Mouse (Mus musculus) intestine, postnatal 0 days (tissue): ENCODE data around the gene Clic3. TPM values are rescaled to one million over a fixed set of nuclear protein-coding genes. Genes with fewer than 3 reads are reported as not detected.
A peak's percentile ranks its signal among the peaks of the same experiment; 100 is the strongest.

ENCODE experiments used
- ATAC-seq: fragments of 200-750 bp; cut with Nextera tagmentation; 2 replicates; pipeline ENCODE4 v1.8.0; 2017; ENCODE audit warnings: mild to moderate bottlenecking, moderate TSS enrichment, moderate library complexity
- H3K27ac ChIP-seq: fragments of 300-500 bp; sonication (generic); 2 replicates; pipeline ENCODE4 v1.5.1; 2014; ENCODE audit warnings: mild to moderate bottlenecking, low read depth, low read length, moderate library complexity
- H3K27me3 ChIP-seq: fragments of 300-500 bp; sonication (generic); replicated peaks from 2 replicates; pipeline ENCODE4 v1.6.1; 2014; ENCODE audit warnings: low read length, mixed read lengths; ENCODE audit not compliant: control insufficient read depth, insufficient read depth
- H3K36me3 ChIP-seq: fragments of 300-500 bp; sonication (generic); 2 replicates; pipeline ENCODE4 v1.6.1; 2014; ENCODE audit warnings: mild to moderate bottlenecking, moderate library complexity; ENCODE audit not compliant: control insufficient read depth, insufficient read depth
- H3K4me1 ChIP-seq: fragments of 300-500 bp; sonication (generic); replicated peaks from 2 replicates; pipeline ENCODE4 v1.6.1; 2014; ENCODE audit warnings: antibody characterized with exemption, low read length, mixed read lengths; ENCODE audit not compliant: control insufficient read depth, insufficient read depth
- H3K4me2 ChIP-seq: fragments of 300-500 bp; sonication (generic); replicated peaks from 2 replicates; pipeline ENCODE4 v1.6.1; 2014; ENCODE audit warnings: low read depth, mild to moderate bottlenecking, moderate library complexity
- H3K4me3 ChIP-seq: fragments of 300-500 bp; sonication (generic); 2 replicates; pipeline ENCODE4 v1.5.1; 2014; ENCODE audit warnings: low read depth, low read length
- H3K9ac ChIP-seq: fragments of 300-500 bp; sonication (generic); 2 replicates; pipeline ENCODE4 v1.6.1; 2014; ENCODE audit warnings: mild to moderate bottlenecking, low read depth, low read length
- H3K9me3 ChIP-seq: fragments of 300-500 bp; sonication (generic); 2 replicates; pipeline ENCODE4 v1.6.1; 2016; ENCODE audit warnings: mixed run types; ENCODE audit not compliant: control insufficient read depth
- CTCF ChIP-seq: sonication (generic); IDR thresholded peaks from 2 replicates; pipeline ENCODE4 v1.5.1; 2016; ENCODE audit warnings: low read depth, mild to moderate bottlenecking, control low read depth, antibody characterized with exemption, moderate library complexity
- WGBS: fragments of 180-500 bp; shearing (Covaris S2); extraction: QIAGEN DNeasy Blood & Tissue Kit; methylation state at CpG from one replicate; pipeline ENCODE4 v1.1.7; 2014; 5-methylcytosine and 5-hydroxymethylcytosine counted together
- polyA plus RNA-seq: library from polyadenylated mRNA; unstranded; fragments of >200 nt; fragmentation: Nextera tagmentation; extraction: Ambion mirVana; gene quantifications from 2 replicates; pipeline ENCODE4 v1.2.1, GENCODE M21; 2015

The Clic3 gene
- polyA plus RNA-seq, 1 experiment from 2014 or later = 2.8 TPM

DNA sequence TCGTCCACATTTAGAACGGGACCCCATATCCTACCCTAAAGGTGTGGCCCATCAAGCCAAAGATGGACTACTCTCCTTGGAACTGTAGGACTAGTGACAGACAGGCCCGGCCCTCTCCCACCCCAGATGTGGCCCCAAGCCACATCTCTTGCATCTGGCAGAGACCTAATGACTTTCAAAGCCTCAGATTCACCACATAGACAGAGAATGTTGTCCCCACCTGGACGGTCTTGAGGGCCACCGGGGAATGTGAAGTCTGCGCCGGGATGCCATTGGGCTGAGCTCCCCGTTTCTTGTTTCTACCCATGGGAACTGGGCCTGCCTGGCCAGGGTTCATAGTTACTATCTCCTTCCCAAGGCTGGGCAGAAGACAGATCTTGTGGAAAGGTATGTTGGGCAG, 20.9 kb downstream of the Clic3 start:
- WGBS = 88% methylated on average over 8 of the region's 8 CpGs
- H3K27me3 ChIP-seq = no peaks in the 10 kb centered on the region
- no peaks in the 10 kb centered on the region for H3K4me1 ChIP-seq
- H3K9ac ChIP-seq = no peak overlapping the region
- H3K36me3 ChIP-seq = no peaks in the 10 kb centered on the region
- H3K4me2 ChIP-seq = no peak overlapping the region
- no peak overlapping the region for H3K4me3 ChIP-seq
- no peak for ATAC-seq
- TF ChIP-seq CTCF = no peak
- H3K9me3 ChIP-seq = no peaks in the 10 kb centered on the region
- no peak overlapping the region for H3K27ac ChIP-seq

DNA sequence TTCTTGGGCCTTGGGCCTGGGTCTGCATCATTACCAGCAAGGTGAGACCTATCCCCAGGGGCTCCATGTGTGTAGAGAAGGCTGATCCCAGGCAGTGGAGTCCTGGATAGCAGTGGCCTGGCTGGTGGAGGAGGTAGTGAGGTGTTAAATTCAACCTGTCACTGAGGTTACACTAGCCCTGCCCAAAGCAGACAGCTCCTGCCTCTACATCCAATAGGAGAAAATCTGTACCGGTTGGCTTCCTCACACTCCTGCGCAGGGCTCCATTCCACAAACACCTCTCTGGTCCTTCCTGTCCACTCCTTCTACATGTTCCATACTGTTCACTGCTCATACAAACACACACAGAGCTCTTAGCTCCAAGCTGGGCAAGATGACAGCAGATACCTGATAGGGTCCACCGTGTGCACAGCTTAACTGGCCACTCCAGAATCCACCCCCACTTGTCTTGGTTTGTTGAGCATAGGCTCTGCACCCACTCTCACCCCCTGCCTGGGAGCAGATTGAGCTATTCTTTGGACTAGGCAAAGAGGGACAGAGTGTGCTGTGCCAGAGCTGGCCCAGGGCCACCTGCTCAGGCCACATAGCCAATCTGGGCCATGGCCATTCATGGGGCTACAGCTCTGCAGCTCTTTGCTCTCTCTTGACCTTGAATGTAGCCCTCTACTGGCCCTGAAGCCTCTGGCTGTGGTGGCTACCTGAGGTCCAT, 21.5 kb downstream of the Clic3 start:
- TF ChIP-seq CTCF = no peak
- no peak for ATAC-seq
- no peaks in the 10 kb centered on the region for H3K4me1 ChIP-seq
- no peaks in the 10 kb centered on the region for H3K27me3 ChIP-seq
- no peak overlapping the region for H3K27ac ChIP-seq
- no peaks in the 10 kb centered on the region for H3K9me3 ChIP-seq
- no peak overlapping the region for H3K9ac ChIP-seq
- H3K4me3 ChIP-seq = no peak overlapping the region
- no peaks in the 10 kb centered on the region for H3K36me3 ChIP-seq
- no peak overlapping the region for H3K4me2 ChIP-seq
- WGBS = 89% methylated on average over 3 of the region's 3 CpGs

DNA sequence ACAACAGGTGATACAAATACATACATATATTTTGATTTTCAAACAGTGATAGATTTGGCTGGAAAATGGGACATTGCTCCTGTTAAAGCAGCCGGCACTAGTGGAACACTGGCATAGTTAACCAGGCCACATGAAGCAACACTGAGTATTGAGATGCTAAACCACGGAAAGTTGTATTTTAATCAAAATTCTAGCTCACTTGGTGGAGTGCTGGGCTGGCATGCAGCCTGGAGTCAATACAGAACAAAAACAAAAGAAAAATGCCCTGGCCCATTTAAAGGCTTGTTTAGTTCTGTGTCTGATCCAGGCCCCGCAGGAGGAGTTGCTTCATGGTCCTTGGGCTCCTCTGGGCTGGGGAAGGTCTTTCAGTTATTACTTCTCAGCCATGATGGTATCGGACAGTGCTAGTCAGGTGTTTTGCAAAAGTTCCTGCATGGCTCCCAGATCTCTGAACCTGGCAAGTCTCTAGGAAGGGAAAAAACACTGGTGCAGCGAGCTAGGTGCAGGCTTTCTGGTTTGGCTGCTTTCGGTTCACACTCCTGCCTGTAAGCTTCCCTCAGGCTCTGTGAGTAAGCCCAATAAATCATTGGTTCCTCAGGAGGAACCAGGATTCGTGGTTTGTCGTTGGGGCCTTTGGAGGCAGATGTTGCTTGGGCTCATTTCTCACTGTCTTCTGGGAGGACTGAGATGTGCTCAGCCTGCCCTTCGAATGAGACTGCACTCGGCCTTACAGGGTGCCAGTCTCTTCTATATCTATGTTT, 23.1 kb downstream of the Clic3 start:
- TF ChIP-seq CTCF = no peak
- Histone ChIP-seq H3K4me2 (0 out of 2 replicates have a peak overlapping the region, but pooled peaks have one; percentile 13), H3K4me3 (no peak overlapping the region), H3K36me3 (no peaks in the 10 kb centered on the region), H3K27ac (0 out of 2 replicates have a peak overlapping the region, but pooled peaks have one; percentile 28), H3K4me1 (no peaks in the 10 kb centered on the region), H3K27me3 (no peaks in the 10 kb centered on the region), H3K9me3 (no peaks in the 10 kb centered on the region), H3K9ac (no peak overlapping the region)
- 0 out of 2 replicates have a peak, but pooled peaks have one; percentile 19 for ATAC-seq
- 46% methylated on average over 10 of the region's 10 CpGs for WGBS

DNA sequence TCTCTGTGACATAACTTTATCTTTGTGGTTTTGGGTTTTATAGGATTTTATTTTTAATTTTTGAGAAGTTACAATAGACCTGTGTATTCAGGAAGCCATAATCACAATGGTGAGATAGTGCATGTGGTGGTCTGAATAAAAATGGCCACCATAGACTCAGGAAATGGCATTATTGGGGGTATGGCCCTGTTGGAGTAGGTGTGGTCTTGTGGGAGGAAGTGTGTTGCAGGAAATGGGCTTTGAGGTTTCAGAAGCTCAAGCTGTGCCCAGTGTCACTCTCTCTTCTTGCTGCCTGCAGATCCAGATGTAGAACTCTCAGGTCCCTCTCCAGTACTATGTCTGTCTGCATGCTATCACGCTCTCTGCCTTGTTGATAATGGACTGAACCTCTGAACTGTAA, 23.9 kb downstream of the Clic3 start:
- no peak overlapping the region for H3K4me2 ChIP-seq
- WGBS = 78% methylated on average over 1 of the region's 1 CpGs
- H3K4me3 ChIP-seq = no peak overlapping the region
- no peaks in the 10 kb centered on the region for H3K27me3 ChIP-seq
- H3K9me3 ChIP-seq = no peaks in the 10 kb centered on the region
- no peaks in the 10 kb centered on the region for H3K36me3 ChIP-seq
- H3K9ac ChIP-seq = no peak overlapping the region
- no peak for ATAC-seq
- H3K27ac ChIP-seq = 0 out of 2 replicates have a peak overlapping the region, but pooled peaks have one; percentile 28
- no peak for TF ChIP-seq CTCF
- H3K4me1 ChIP-seq = peaks cover 3% of the 10 kb centered on the region; the same call in 1 of the 2 replicates

GRCm38 (mm10) chr2:25482969-25483368, 26.3 kb downstream of the Clic3 start:
- WGBS = 31% methylated on average over 7 of the region's 7 CpGs
- Histone ChIP-seq H3K4me3 (no peak overlapping the region), H3K36me3 (no peaks in the 10 kb centered on the region), H3K9me3 (no peaks in the 10 kb centered on the region), H3K9ac (no peak overlapping the region), H3K27ac (no peak overlapping the region), H3K4me1 (peaks cover 6% of the 10 kb centered on the region; the same call in 1 of the 2 replicates), H3K4me2 (no peak overlapping the region), H3K27me3 (no peaks in the 10 kb centered on the region)
- TF ChIP-seq CTCF = peak; percentile 75
- peak; percentile 17; the same call in 1 of the 2 replicates for ATAC-seq

DNA sequence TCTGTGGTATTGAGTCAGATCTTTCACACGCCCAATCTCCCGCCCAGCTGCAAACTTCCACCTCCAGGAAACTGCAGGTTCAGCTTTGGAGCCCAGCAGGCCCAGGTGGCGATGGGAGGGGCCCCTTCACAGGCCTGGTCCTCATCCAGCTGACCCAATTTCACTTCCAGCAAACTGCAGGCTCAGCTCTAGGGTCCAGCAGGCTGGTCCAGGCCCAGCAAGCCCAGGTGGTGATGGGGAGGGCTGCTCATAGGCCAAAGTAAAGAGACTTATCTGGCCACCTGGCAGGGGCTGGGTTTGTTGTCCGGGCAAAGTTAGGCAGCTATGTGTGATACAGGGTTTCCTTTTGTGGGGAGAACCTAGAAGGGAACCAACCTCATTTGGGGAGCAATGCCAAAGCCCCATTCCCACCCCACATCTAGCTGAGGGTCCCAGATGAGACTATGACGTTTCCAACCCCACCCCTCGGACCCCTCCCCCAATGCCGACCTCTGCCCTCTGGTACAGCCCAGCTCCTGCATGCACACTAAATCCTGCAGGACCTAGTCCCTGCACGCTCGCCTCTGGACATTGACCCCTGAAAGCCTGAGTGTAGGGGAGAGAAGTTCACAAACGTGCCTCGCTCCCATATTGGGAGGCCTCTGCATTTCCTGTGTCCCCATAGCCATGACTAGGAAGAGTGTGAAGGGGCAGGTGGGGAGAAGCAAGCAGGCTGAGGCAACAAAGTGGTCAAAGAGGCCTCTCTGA, 28.4 kb downstream of the Clic3 start:
- Histone ChIP-seq H3K27me3 (no peaks in the 10 kb centered on the region), H3K9me3 (no peaks in the 10 kb centered on the region), H3K27ac (no peak overlapping the region), H3K4me1 (peaks cover 6% of the 10 kb centered on the region; the same call in 1 of the 2 replicates), H3K9ac (no peak overlapping the region), H3K4me2 (no peak overlapping the region), H3K36me3 (no peaks in the 10 kb centered on the region), H3K4me3 (no peak overlapping the region)
- ATAC-seq = peak; percentile 54
- no peak for TF ChIP-seq CTCF
- 32% methylated on average over 11 of the region's 11 CpGs for WGBS
